ENCODE assay signal across 8 mouse cellular contexts in the genomic region with DNA sequence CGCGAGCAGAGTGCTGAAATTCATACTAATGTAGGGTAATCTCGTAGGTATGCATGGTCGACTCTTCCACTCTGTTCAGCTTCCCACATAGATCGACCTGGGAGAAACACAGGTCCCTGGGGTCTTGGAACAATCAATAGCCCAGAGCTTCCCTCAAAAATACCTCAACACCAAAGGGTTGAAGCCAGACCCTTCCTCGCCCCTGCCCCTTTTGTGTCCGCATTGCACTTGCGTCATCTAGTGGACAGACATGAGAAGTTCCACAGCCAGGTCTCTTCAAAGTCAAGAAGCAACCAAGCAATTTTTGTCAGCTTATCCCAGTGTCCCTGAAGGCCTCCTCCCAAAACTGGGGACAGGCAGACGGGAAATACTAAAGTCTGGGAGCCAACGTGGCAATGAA.
DNase-seq lines count a peak whose midpoint lies in the region; ATAC-seq and TF ChIP-seq lines count a peak whose summit lies in the region.

No protein-coding gene starts in this region.

- in situ Hi-C loops in ES-E14 (cut with MboI; ENCODE audit: low sequenced_read_pairs in 2 of 2, unreplicated experiment in 2 of 2), result loop anchor here in 1 of 2 experiments (10.0 kb wide), 1 partner anchor 307 kb away; no protein-coding TSS in a partner anchor

- TF ChIP-seq CTCF in embryonic fibroblast, embryonic 13.5 days (IDR thresholded peaks at IDR 0.05; ENCODE audit: borderline replicate concordance, insufficient read depth, low read length), result peak; percentile 28; the same call in 1 of the 2 replicates

- no peak for TF ChIP-seq POLR2A in embryonic fibroblast, embryonic 13.5 days (IDR thresholded peaks at IDR 0.05; ENCODE audit: low read depth, low read length)

- H3K36me3 ChIP-seq in heart, embryonic 15.5 days, result no peaks in the 10 kb centered on the region
- H3K36me3 ChIP-seq in ES-E14 (ENCODE audit: control insufficient read depth, insufficient read depth, low read length, poor library complexity, severe bottlenecking), result no peaks in the 10 kb centered on the region
- H3K36me3 ChIP-seq in limb, embryonic 11.5 days (ENCODE audit: control insufficient read depth, insufficient read depth, low read length), result no peaks in the 10 kb centered on the region
- no peaks in the 10 kb centered on the region for H3K36me3 ChIP-seq in stomach, embryonic 15.5 days

- WGBS in heart, embryonic 15.5 days, result 23% methylated on average over 10 of the region's 10 CpGs
- 26% methylated on average over 10 of the region's 10 CpGs for WGBS in limb, embryonic 11.5 days
- 20% methylated on average over 10 of the region's 10 CpGs for WGBS in stomach, embryonic 15.5 days

- no peak overlapping the region for H3K27ac ChIP-seq in heart, embryonic 15.5 days
- no peak overlapping the region for H3K27ac ChIP-seq in ES-E14 (ENCODE audit: insufficient read depth, low read depth, low read length, poor library complexity, severe bottlenecking)
- no peak overlapping the region for H3K27ac ChIP-seq in embryonic fibroblast, embryonic 13.5 days (ENCODE audit: insufficient read depth, low read length)
- H3K27ac ChIP-seq in limb, embryonic 11.5 days (replicated peaks; ENCODE audit: low read depth, low read length), result no peak overlapping the region
- no peak overlapping the region for H3K27ac ChIP-seq in stomach, embryonic 15.5 days

- peaks cover 11% of the 10 kb centered on the region for H3K4me1 ChIP-seq in heart, embryonic 15.5 days (replicated peaks)
- no peaks in the 10 kb centered on the region for H3K4me1 ChIP-seq in ES-E14 (ENCODE audit: control insufficient read depth in 2 of 2, insufficient read depth in 2 of 2, low read length in 2 of 2, poor library complexity in 1 of 2)
- no peaks in the 10 kb centered on the region; the same call in none of the 2 replicates for H3K4me1 ChIP-seq in embryonic fibroblast, embryonic 13.5 days (ENCODE audit: control insufficient read depth, insufficient read depth, low read length)
- H3K4me1 ChIP-seq in limb, embryonic 11.5 days (ENCODE audit: control insufficient read depth, insufficient read depth, low read length), result no peaks in the 10 kb centered on the region
- H3K4me1 ChIP-seq in stomach, embryonic 15.5 days, result no peaks in the 10 kb centered on the region

- peak overlapping the region; percentile 27; the same call in 1 of the 2 replicates for H3K4me3 ChIP-seq in heart, embryonic 15.5 days
- no peak overlapping the region for H3K4me3 ChIP-seq in ES-E14 (ENCODE audit: insufficient read depth in 1 of 2, low read depth in 1 of 2, low read length in 2 of 2, poor library complexity in 1 of 2, severe bottlenecking in 1 of 2)
- H3K4me3 ChIP-seq in embryonic fibroblast, embryonic 13.5 days (ENCODE audit: insufficient read depth, low read length), result no peak overlapping the region
- no peak overlapping the region for H3K4me3 ChIP-seq in limb, embryonic 11.5 days (ENCODE audit: low read depth, low read length)
- no peak overlapping the region for H3K4me3 ChIP-seq in stomach, embryonic 15.5 days (replicated peaks)

- DNase-seq in heart, adult 11 months, result no peak
- DNase-seq in ES-E14 (ENCODE audit: low read depth, low spot score), result no peak
- peak; percentile 59 for DNase-seq in limb, embryonic 11.5 days (ENCODE audit: low spot score)
- no peak for DNase-seq in cerebellum, adult 11-12 months
- DNase-seq in spleen, adult 18-20 months, result no peak

- no peaks in the 10 kb centered on the region for H3K27me3 ChIP-seq in heart, embryonic 15.5 days
- no peaks in the 10 kb centered on the region for H3K27me3 ChIP-seq in limb, embryonic 11.5 days (ENCODE audit: control insufficient read depth, insufficient read depth, low read length)
- H3K27me3 ChIP-seq in stomach, embryonic 15.5 days (replicated peaks), result no peaks in the 10 kb centered on the region

- H3K4me2 ChIP-seq in heart, embryonic 15.5 days, result peak overlapping the region; percentile 59
- H3K4me2 ChIP-seq in limb, embryonic 11.5 days (ENCODE audit: low read depth, severe bottlenecking), result no peak overlapping the region
- peak overlapping the region; percentile 39; the same call in 1 of the 2 replicates for H3K4me2 ChIP-seq in stomach, embryonic 15.5 days

- no peak overlapping the region for H3K9ac ChIP-seq in heart, embryonic 15.5 days
- no peak overlapping the region for H3K9ac ChIP-seq in ES-E14 (ENCODE audit: insufficient read depth, low read depth, low read length, poor library complexity, severe bottlenecking)
- H3K9ac ChIP-seq in limb, embryonic 11.5 days (ENCODE audit: low read length), result no peak overlapping the region
- no peak overlapping the region for H3K9ac ChIP-seq in stomach, embryonic 15.5 days

- no peaks in the 10 kb centered on the region for H3K9me3 ChIP-seq in heart, embryonic 15.5 days (replicated peaks)
- no peaks in the 10 kb centered on the region for H3K9me3 ChIP-seq in ES-E14 (ENCODE audit: control insufficient read depth, insufficient read depth, low read depth, low read length)
- H3K9me3 ChIP-seq in limb, embryonic 11.5 days (ENCODE audit: control insufficient read depth, low read length), result no peaks in the 10 kb centered on the region
- H3K9me3 ChIP-seq in stomach, embryonic 15.5 days, result no peaks in the 10 kb centered on the region

- ATAC-seq in heart, embryonic 15.5 days (replicated peaks; ENCODE audit: insufficient number of reproducible peaks, insufficient read depth, low FRiP score, low read depth), result no peak
- no peak for ATAC-seq in limb, embryonic 11.5 days (ENCODE audit: insufficient number of reproducible peaks, low FRiP score, low TSS enrichment, low read depth)
- no peak for ATAC-seq in stomach, embryonic 15.5 days (ENCODE audit: insufficient read depth, low FRiP score, low read depth)

TF ChIP-seq in ES-E14, 5 proteins besides CTCF, POLR2A, EP300 and RAD21:
- TF ChIP-seq MAFK (IDR thresholded peaks at IDR 0.05; ENCODE audit: insufficient read depth, low read depth, low read length), result no peak
- TF ChIP-seq HCFC1 (IDR thresholded peaks at IDR 0.05; ENCODE audit: borderline replicate concordance, insufficient read depth, low read length), result no peak
- TF ChIP-seq CHD2 (IDR thresholded peaks at IDR 0.05; ENCODE audit: low read depth, low read length), result no peak
- TF ChIP-seq ZNF384 (IDR thresholded peaks at IDR 0.05; ENCODE audit: low read depth, low read length), result no peak
- peak; percentile 88; the same call in 1 of the 2 replicates for TF ChIP-seq ZC3H11A (IDR thresholded peaks at IDR 0.05; ENCODE audit: borderline replicate concordance, low read depth, low read length)
